Mouse (Mus musculus) spleen, adult 2 months (tissue): ENCODE measurements around the gene Olfr1342.

Source experiments
- CTCF ChIP-seq: fragments of 200-500 bp; IDR thresholded peaks from 2 replicates; pipeline ENCODE4 v1.5.1; 2011; ENCODE audit warnings: mild to moderate bottlenecking, inconsistent platforms; ENCODE audit not compliant: insufficient read depth, insufficient read length, insufficient replicate concordance; ENCODE audit errors: extremely low read depth
- POLR2A ChIP-seq: fragments of 200-500 bp; IDR thresholded peaks from 2 replicates; pipeline ENCODE4 v1.6.1; 2011; ENCODE audit warnings: low read depth, low read length, inconsistent platforms

GRCm38 (mm10) chr4:118642346-118643190, 50.0 kb downstream of the Olfr1342 start:
- TF ChIP-seq CTCF, result no peak
- no peak for TF ChIP-seq POLR2A
